Mouse (Mus musculus): ENCODE data around the gene Rrnad1. TPM values are rescaled to one million over a fixed set of nuclear protein-coding genes. Genes with fewer than 3 reads are reported as not detected.

The Rrnad1 gene
- polyA plus RNA-seq, 1 experiment from 2014 or later = 22.2 TPM

DNA sequence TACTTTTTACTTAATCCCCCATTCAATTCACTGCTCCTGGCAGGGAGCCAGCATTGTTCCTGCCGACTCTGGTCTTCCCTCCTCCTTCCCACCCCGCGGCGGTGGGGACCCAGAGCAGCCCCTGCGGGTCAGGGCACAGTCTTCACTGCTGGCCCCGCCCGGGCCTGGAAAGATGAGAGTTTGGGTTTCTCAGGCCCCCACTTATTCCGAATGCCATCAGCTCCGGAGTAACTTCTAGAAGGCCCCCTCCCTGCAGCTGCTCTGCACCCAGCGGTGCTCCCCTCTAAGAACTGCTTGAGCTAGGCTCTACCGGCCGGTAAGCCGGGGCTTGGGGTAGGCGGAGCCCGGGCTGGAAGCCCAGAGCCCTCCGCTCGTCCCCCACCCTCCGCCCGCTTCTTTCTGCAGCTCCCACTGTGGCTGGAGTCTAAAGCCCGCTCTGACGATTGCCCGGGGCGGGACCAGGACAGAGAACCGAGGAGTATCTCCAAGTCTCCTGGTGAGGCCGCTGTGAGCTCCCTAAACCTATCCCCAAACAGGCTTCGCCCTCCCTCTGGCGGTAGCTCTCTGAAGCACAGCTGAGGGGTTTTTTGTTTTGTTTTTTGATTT lies 30.2 kb upstream of the Rrnad1 start:
- Histone ChIP-seq H3K27ac (peak overlapping the region; percentile 92), H3K36me3 (no peaks in the 10 kb centered on the region), H3K4me1 (peaks cover 29% of the 10 kb centered on the region), H3K9ac (peak overlapping the region; percentile 70), H3K9me3 (no peaks in the 10 kb centered on the region), H3K27me3 (replicated peaks) (no peaks in the 10 kb centered on the region), H3K4me2 (replicated peaks) (peak overlapping the region; percentile 72), H3K4me3 (peak overlapping the region; percentile 41)
- ATAC-seq (ENCODE audit: low FRiP score, low read depth) = peak; percentile 98
- WGBS = under 1% methylated on average over 27 of the region's 27 CpGs

DNA sequence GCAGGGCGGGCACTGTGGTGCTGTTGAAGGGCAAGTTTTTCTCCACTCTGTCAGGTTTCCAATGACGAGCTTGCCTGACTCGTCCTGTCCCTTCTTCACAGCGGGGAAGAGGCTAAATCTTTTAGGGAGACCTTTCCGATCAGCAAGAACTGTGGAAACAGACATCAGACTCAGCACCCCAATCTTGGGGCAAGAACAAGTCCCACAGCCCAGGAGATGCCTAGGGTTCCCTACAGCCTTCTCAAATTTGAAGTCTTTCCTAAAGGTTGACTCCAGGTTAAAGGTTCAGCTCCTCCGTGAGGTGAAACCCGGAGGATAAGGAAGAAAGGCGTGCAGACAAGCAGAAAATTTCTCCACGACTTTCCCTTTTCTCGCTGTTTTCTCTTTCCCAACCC lies 29.7 kb upstream of the Rrnad1 start:
- H3K4me1 ChIP-seq = peaks cover 29% of the 10 kb centered on the region
- WGBS = 5% methylated on average over 10 of the region's 10 CpGs
- 0 out of 2 replicates have a peak, but pooled peaks have one; percentile 10 for ATAC-seq (ENCODE audit: low FRiP score, low read depth)

DNA sequence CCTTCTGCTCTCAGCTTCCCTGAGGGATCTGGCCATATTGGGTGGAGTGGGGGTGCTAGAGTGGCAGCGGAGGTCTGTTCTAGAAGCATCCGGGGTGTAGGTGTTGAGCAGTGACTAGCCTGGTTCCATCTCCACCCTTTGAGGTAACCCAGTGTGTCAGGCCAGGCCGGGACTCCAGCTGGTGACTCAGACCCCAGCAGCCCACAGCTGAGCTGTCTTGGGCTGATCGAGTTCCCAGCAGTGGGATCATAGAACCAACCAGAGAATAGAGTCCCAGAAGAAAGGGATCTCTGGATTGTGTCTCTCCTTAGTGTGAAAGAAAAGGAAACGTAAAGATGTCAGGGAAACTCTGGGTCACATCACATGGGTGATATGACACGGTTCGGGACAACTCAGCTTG lies 28.9 kb upstream of the Rrnad1 start:
- ATAC-seq (ENCODE audit: low FRiP score, low read depth) = no peak
- H3K4me2 ChIP-seq (replicated peaks) = no peak overlapping the region
- 34% methylated on average over 7 of the region's 7 CpGs for WGBS
- no peaks in the 10 kb centered on the region for H3K36me3 ChIP-seq
- no peak overlapping the region for H3K9ac ChIP-seq
- peaks cover 29% of the 10 kb centered on the region for H3K4me1 ChIP-seq
- H3K9me3 ChIP-seq = no peaks in the 10 kb centered on the region
- peak overlapping the region; percentile 92; the same call in 1 of the 2 replicates for H3K27ac ChIP-seq
- no peak overlapping the region for H3K4me3 ChIP-seq
- H3K27me3 ChIP-seq (replicated peaks) = no peaks in the 10 kb centered on the region

More for the DNA sequence above, 29.7 kb upstream of the Rrnad1 start:
- Histone ChIP-seq H3K4me2 (replicated peaks) (peak overlapping the region; percentile 72), H3K9ac (peak overlapping the region; percentile 70), H3K27ac (peak overlapping the region; percentile 92), H3K4me3 (peak overlapping the region; percentile 41), H3K27me3 (replicated peaks) (no peaks in the 10 kb centered on the region), H3K9me3 (no peaks in the 10 kb centered on the region), H3K36me3 (no peaks in the 10 kb centered on the region)

DNA sequence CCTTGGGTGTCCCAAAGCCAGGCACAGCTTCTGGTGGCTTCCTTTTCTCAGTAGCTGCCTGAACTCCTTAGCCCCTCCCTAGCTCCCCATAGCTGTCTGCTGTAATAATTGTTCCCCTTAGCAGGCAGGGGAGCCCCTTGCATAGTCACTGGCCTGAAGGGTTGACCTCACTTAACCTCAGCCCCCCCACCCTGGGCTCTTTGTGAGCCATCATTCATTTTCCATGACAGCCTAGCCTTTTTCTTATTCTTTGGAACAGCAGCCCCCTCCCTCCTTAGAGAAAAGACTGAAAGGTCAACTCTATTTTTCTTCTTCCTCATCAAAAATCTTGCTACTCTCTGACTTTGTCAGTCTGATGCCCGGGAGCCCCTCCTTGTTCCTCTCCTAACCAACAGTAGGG lies 28.4 kb upstream of the Rrnad1 start:
- 11% methylated on average over 1 of the region's 1 CpGs for WGBS
- Histone ChIP-seq H3K4me3 (no peak overlapping the region), H3K4me2 (replicated peaks) (no peak overlapping the region), H3K27ac (0 out of 2 replicates have a peak overlapping the region, but pooled peaks have one; percentile 12), H3K27me3 (replicated peaks) (no peaks in the 10 kb centered on the region), H3K36me3 (peaks cover 3% of the 10 kb centered on the region; the same call in 1 of the 2 replicates), H3K4me1 (peaks cover 29% of the 10 kb centered on the region), H3K9ac (no peak overlapping the region), H3K9me3 (no peaks in the 10 kb centered on the region)
- no peak for ATAC-seq (ENCODE audit: low FRiP score, low read depth)

DNA sequence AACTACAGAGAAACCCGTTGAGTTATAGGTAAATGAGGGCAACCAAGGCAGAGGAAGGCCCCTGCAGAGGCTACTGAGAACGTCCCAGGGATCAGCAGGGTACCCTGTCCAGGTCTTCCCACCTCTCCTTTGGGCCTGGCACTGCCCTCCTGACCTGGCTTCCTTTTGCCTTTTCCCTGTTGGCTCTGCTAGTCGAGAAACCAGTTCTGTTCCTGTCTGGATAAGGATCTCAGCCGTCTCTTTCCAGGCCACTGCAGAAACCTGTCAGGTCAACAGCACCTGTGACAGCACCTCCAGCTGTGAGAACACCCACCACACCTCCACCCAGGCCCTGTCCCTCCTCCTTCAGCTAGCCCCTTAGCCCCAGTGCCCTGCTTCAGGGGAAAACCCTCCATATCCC lies 28.0 kb upstream of the Rrnad1 start:
- no peak for ATAC-seq (ENCODE audit: low FRiP score, low read depth)
- no peak overlapping the region for H3K4me2 ChIP-seq (replicated peaks)
- 12% methylated on average over 4 of the region's 4 CpGs for WGBS
- H3K36me3 ChIP-seq = peaks cover 5% of the 10 kb centered on the region; the same call in 1 of the 2 replicates
- H3K9me3 ChIP-seq = no peaks in the 10 kb centered on the region
- H3K4me1 ChIP-seq = peaks cover 29% of the 10 kb centered on the region
- H3K9ac ChIP-seq = no peak overlapping the region
- no peak overlapping the region for H3K27ac ChIP-seq
- H3K27me3 ChIP-seq (replicated peaks) = no peaks in the 10 kb centered on the region
- H3K4me3 ChIP-seq = no peak overlapping the region

DNA sequence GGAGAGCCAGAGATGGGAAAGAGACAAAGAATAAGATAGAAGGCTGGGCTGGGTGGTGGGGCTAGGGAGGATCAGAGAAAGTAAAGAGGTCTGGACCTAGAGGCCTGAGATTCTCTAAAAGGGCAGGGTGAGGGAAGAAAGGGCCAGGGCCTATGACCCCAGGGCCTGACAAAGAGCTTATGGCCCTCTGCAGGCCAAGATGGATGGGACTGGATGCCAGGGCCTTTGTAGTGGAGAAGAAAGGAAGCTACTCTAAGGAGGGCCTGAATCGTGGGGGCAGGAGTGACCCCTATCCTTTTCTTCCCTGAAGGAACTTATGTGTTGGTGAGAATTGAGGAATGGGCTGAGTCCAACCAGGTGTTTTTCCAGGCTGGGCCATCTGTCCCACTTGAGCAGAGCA lies 27.5 kb upstream of the Rrnad1 start:
- no peak for ATAC-seq (ENCODE audit: low FRiP score, low read depth)
- Histone ChIP-seq H3K27me3 (replicated peaks) (no peaks in the 10 kb centered on the region), H3K4me3 (no peak overlapping the region), H3K4me2 (replicated peaks) (no peak overlapping the region), H3K27ac (no peak overlapping the region), H3K36me3 (peaks cover 5% of the 10 kb centered on the region; the same call in 1 of the 2 replicates), H3K9ac (no peak overlapping the region), H3K9me3 (no peaks in the 10 kb centered on the region), H3K4me1 (peaks cover 32% of the 10 kb centered on the region)
- WGBS = 8% methylated on average over 1 of the region's 1 CpGs

DNA sequence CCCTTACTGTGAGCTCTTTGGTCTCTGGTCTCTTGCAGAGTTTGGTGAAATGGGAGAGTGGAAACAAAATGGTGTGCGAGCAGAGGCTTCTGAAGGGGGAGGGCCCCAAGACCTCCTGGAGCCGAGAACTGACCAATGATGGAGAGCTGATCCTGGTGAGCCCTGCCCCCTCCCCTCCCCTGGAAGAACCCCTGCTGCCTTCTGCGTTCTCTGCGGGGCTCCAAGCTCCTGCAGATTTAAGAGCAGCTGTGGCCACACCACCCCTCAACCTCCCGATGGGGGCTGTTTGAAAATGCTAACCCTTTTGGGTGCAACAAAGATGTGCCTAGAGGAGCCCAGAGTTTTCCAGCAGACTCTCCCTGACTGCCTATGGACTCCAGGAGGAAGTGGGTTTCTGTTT lies 21.9 kb upstream of the Rrnad1 start:
- H3K9ac ChIP-seq = peak overlapping the region; percentile 47
- H3K9me3 ChIP-seq = no peaks in the 10 kb centered on the region
- peaks cover 5% of the 10 kb centered on the region; the same call in 1 of the 2 replicates for H3K36me3 ChIP-seq
- H3K27me3 ChIP-seq (replicated peaks) = no peaks in the 10 kb centered on the region
- H3K27ac ChIP-seq = 0 out of 2 replicates have a peak overlapping the region, but pooled peaks have one; percentile 33
- peak overlapping the region; percentile 71 for H3K4me2 ChIP-seq (replicated peaks)
- ATAC-seq (ENCODE audit: low FRiP score, low read depth) = 0 out of 2 replicates have a peak, but pooled peaks have one; percentile 21
- 3% methylated on average over 5 of the region's 5 CpGs for WGBS
- H3K4me3 ChIP-seq = 0 out of 2 replicates have a peak overlapping the region, but pooled peaks have one; percentile 8
- H3K4me1 ChIP-seq = peaks cover 50% of the 10 kb centered on the region

DNA sequence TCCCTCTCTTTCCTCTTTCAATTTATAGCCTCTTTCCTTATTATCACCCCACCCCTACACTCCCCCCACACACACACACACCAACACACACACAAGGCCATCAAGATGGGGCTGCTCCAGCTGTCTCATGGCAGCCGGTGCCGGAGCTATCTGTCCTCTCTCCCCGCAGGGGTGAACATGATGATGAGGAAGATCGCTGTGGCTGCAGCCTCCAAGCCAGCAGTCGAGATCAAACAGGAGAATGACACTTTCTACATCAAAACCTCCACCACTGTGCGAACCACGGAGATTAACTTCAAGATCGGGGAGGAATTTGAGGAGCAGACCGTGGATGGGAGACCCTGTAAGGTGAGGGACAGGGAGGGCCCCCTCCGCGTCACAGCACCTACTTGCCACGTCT lies 21.4 kb upstream of the Rrnad1 start:
- Histone ChIP-seq H3K9ac (peak overlapping the region; percentile 47), H3K4me3 (peak overlapping the region; percentile 8; the same call in 1 of the 2 replicates), H3K27ac (0 out of 2 replicates have a peak overlapping the region, but pooled peaks have one; percentile 33), H3K4me1 (peaks cover 55% of the 10 kb centered on the region), H3K4me2 (replicated peaks) (peak overlapping the region; percentile 71), H3K9me3 (no peaks in the 10 kb centered on the region), H3K36me3 (peaks cover 5% of the 10 kb centered on the region; the same call in 1 of the 2 replicates), H3K27me3 (replicated peaks) (no peaks in the 10 kb centered on the region)
- WGBS = 17% methylated on average over 12 of the region's 12 CpGs
- ATAC-seq (ENCODE audit: low FRiP score, low read depth) = no peak

DNA sequence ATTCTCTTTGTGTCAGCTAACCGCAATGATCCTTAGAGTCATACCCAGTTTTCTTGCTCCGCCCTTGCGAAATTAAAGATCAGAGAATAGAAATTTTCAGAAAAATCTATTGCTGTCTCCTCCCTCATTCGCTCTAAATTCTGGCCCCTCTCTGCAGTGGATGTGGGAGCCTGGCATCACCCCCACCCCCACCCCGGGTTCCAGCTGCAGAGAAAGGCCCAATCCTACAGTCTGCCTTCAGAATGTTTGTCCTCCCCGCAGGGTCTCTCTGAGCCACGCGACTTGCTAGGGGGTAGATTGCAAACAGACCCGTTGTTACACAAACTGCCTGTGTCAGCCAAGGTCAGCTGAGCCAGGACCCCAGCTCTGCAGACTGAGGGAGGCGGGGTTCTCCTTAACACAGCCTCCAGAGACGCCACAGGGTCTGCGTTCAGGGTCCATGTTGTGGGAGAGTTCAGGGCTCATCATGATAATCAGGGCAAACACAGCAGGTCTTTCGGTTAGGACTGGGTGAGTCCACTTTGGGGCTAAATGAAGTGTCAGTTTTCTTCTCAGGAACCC lies 19.5 kb upstream of the Rrnad1 start:
- H3K4me1 ChIP-seq = peaks cover 74% of the 10 kb centered on the region
- peaks cover 5% of the 10 kb centered on the region; the same call in 1 of the 2 replicates for H3K36me3 ChIP-seq
- peak overlapping the region; percentile 62 for H3K9ac ChIP-seq
- 2% methylated on average over 13 of the region's 13 CpGs for WGBS
- peak overlapping the region; percentile 44 for H3K4me3 ChIP-seq
- peak overlapping the region; percentile 63 for H3K27ac ChIP-seq
- no peaks in the 10 kb centered on the region for H3K27me3 ChIP-seq (replicated peaks)
- no peak for ATAC-seq (ENCODE audit: low FRiP score, low read depth)
- no peaks in the 10 kb centered on the region for H3K9me3 ChIP-seq
- H3K4me2 ChIP-seq (replicated peaks) = peak overlapping the region; percentile 71

DNA sequence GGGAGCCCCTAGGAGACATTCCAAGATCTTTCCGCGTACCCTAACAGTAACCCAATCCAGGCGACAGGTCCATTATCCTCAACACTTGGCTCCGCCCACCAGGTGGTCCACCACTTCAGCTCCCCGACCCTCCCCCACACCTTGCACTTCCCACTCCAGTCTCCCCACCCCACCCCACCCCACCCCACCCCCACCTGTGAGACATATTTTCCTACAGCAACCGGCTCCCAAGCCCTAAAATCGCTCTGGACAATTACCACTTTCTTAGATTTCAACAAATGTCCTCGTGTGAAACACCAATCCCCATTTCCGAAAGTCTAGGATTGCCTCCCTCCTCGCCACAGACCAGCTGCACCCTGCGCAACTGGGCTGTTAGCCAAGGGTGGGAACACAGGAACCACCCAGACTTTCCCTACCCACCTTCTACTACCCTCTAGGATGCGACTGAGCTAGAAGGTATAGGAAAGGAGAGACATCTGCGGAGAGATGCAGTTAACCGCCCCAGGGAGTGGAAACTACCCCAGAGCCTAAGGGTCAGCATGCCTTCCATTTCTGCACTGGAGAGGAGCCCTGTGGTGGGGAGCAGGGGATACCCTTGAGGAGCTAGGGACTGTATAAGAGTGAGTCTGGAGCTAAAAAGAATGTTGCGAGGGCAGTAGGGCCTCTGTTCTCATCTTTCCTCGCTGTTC lies 18.9 kb upstream of the Rrnad1 start:
- Histone ChIP-seq H3K4me1 (peaks cover 80% of the 10 kb centered on the region), H3K9ac (peak overlapping the region; percentile 62)

DNA sequence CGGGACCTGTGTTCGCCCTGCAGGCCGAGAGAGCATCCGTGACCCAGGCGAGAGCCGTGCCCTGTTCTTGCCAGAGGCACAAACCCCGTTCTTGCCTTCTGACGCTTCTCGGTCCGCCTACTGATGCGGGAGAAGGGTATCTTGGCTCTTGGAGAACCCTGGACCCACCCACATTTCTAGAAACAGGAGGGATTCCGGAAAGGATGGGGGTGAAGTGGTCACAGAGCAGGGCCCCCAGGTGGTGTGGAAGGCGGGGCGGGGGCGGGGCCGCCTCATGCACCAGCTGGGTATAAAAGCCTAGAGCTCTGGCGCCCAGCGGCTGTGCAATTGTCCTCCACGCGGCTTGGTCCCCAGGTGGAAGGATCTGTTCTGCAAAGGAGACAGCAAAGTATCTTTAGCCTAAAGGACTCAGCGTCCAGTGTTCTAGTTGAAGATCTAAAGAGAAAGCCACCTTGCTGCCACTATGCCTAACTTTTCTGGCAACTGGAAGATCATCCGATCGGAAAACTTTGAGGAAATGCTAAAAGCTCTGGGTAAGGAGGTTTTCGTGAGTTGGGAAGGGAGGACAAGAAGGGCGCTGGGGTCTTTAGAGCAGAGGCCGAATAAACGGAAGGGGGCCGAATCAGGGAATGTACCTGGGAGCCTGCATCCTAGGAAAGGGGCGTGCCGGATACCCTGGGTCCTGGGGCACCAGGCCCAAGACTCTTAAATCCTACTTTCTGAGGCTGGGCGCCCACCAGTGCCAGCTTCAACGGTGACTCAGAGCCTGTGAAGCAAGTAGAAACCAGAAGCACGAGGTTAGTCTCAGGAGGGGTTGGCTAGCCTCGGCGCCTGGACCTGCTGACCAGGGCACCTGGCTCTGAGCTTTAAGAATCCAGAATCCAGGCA lies 18.1 kb upstream of the Rrnad1 start, which contains the start of gene Crabp2:
TSS of gene Crabp2 (plus strand) at position 289 of the 888 bp plus-strand sequence.
- Histone ChIP-seq H3K27ac (peak within 1 kb of the TSS; percentile 63), H3K9me3 (no peaks in the 10 kb centered on the region), H3K36me3 (no peaks in the 10 kb centered on the region), H3K9ac (peak within 1 kb of the TSS; percentile 62), H3K4me2 (replicated peaks) (peak within 1 kb of the TSS; percentile 71), H3K4me3 (peak within 1 kb of the TSS; percentile 44), H3K4me1 (peaks cover 84% of the 10 kb centered on the region), H3K27me3 (replicated peaks) (no peaks in the 10 kb centered on the region)
- no peak for ATAC-seq (ENCODE audit: low FRiP score, low read depth)
- WGBS = under 1% methylated on average over 35 of the region's 35 CpGs

More for the DNA sequence above, 18.9 kb upstream of the Rrnad1 start:
- H3K27me3 ChIP-seq (replicated peaks) = no peaks in the 10 kb centered on the region
- ATAC-seq (ENCODE audit: low FRiP score, low read depth) = no peak
- H3K9me3 ChIP-seq = no peaks in the 10 kb centered on the region
- H3K36me3 ChIP-seq = peaks cover 5% of the 10 kb centered on the region; the same call in 1 of the 2 replicates
- H3K4me2 ChIP-seq (replicated peaks) = peak overlapping the region; percentile 71
- 3% methylated on average over 16 of the region's 16 CpGs for WGBS
- peak overlapping the region; percentile 44 for H3K4me3 ChIP-seq
- peak overlapping the region; percentile 63 for H3K27ac ChIP-seq

All from neural tube, embryonic 12.5 days (tissue).